Mouse (Mus musculus) hindbrain, embryonic 15.5 days (tissue): Measurements from ENCODE around the gene Scand1. TPM values are rescaled to one million over a fixed set of nuclear protein-coding genes. Genes with fewer than 3 reads are reported as not detected.

Experiments used
- ATAC-seq: fragments of 200-750 bp; cut with Nextera tagmentation; 2 replicates; pipeline ENCODE4 v1.8.0; 2017; ENCODE audit warnings: low read depth, moderate number of reproducible peaks, moderate TSS enrichment; ENCODE audit not compliant: low FRiP score
- H3K27ac ChIP-seq: fragments of 300-500 bp; sonication (generic); replicated peaks from 2 replicates; pipeline ENCODE4 v1.5.1; 2015; ENCODE audit warnings: mild to moderate bottlenecking, inconsistent platforms
- H3K27me3 ChIP-seq: fragments of 300-500 bp; sonication (generic); 2 replicates; pipeline ENCODE4 v1.6.1; 2015; ENCODE audit warnings: control low read depth, inconsistent platforms
- H3K36me3 ChIP-seq: fragments of 300-500 bp; sonication (generic); 2 replicates; pipeline ENCODE4 v1.6.1; 2015; ENCODE audit warnings: control low read depth, inconsistent platforms
- H3K4me1 ChIP-seq: fragments of 300-500 bp; sonication (generic); replicated peaks from 2 replicates; pipeline ENCODE4 v1.6.1; 2015; ENCODE audit warnings: control low read depth, inconsistent platforms
- H3K4me2 ChIP-seq: fragments of 300-500 bp; sonication (generic); 2 replicates; pipeline ENCODE4 v1.6.1; 2015; ENCODE audit warnings: moderate library complexity, mild to moderate bottlenecking, inconsistent platforms
- H3K4me3 ChIP-seq: fragments of 300-500 bp; sonication (generic); 2 replicates; pipeline ENCODE4 v1.5.1; 2015; ENCODE audit warnings: mild to moderate bottlenecking, inconsistent platforms
- H3K9ac ChIP-seq: fragments of 300-500 bp; sonication (generic); 2 replicates; pipeline ENCODE4 v1.6.1; 2015; ENCODE audit warnings: inconsistent platforms
- H3K9me3 ChIP-seq: fragments of 300-500 bp; sonication (generic); 2 replicates; pipeline ENCODE4 v1.6.1; 2016; ENCODE audit warnings: control low read depth, inconsistent platforms
- WGBS: fragments of 180-500 bp; shearing (Covaris S2); methylation state at CpG from one replicate; pipeline ENCODE4 v1.1.7; 2015; 5-methylcytosine and 5-hydroxymethylcytosine counted together
- polyA plus RNA-seq: library from polyadenylated mRNA; unstranded; fragments of >200 nt; fragmentation: Nextera tagmentation; extraction: Ambion mirVana; gene quantifications from 2 replicates; pipeline ENCODE4 v1.2.1, GENCODE M21; 2015

Gene Scand1
- polyA plus RNA-seq, 1 experiment from 2014 or later: 108 TPM

GRCm38 (mm10) chr2:156305818-156306217 is 6.7 kb downstream of the Scand1 start:
- WGBS: 88% methylated on average over 2 of the region's 2 CpGs
- Histone ChIP-seq H3K4me3 (no peak overlapping the region), H3K4me1 (no peaks in the 10 kb centered on the region), H3K9me3 (no peaks in the 10 kb centered on the region), H3K36me3 (peaks cover 27% of the 10 kb centered on the region), H3K27ac (no peak overlapping the region), H3K4me2 (no peak overlapping the region), H3K27me3 (no peaks in the 10 kb centered on the region), H3K9ac (no peak overlapping the region)
- ATAC-seq: 0 out of 2 replicates have a peak, but pooled peaks have one; percentile 23

DNA sequence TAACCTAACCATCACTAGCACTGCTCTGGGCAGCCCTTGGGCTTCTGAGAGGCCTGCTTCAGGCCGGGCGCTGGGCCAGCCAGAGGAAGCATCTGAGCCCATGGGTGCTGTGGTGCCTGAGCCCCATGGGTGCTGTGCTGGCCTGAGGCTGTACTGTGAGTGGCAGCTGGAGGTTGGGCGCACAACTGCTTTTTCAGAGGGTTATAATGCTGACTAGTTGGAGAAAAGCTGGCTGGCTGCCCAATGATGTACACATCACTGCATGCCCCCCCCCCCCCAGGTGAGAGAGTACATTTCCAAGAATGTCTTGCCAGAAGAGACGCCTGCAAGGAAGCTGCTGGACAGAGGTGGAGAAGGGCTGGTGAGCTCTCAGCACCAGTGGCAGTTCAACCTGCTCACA is 8.2 kb downstream of the Scand1 start:
- Histone ChIP-seq H3K9me3 (no peaks in the 10 kb centered on the region), H3K36me3 (peaks cover 33% of the 10 kb centered on the region), H3K9ac (no peak overlapping the region), H3K27ac (no peak overlapping the region), H3K4me2 (no peak overlapping the region), H3K4me1 (no peaks in the 10 kb centered on the region), H3K4me3 (no peak overlapping the region), H3K27me3 (no peaks in the 10 kb centered on the region)
- 91% methylated on average over 4 of the region's 4 CpGs for WGBS
- ATAC-seq: no peak

GRCm38 (mm10) chr2:156302063-156302462 is 10.4 kb downstream of the Scand1 start:
- Histone ChIP-seq H3K9me3 (no peaks in the 10 kb centered on the region), H3K27me3 (no peaks in the 10 kb centered on the region), H3K9ac (no peak overlapping the region), H3K4me2 (no peak overlapping the region), H3K27ac (no peak overlapping the region), H3K36me3 (peaks cover 36% of the 10 kb centered on the region), H3K4me1 (no peaks in the 10 kb centered on the region), H3K4me3 (no peak overlapping the region)
- WGBS: 89% methylated on average over 4 of the region's 4 CpGs
- ATAC-seq: no peak

GRCm38 (mm10) chr2:156298458-156298857 is 14.0 kb downstream of the Scand1 start:
- Histone ChIP-seq H3K9ac (no peak overlapping the region), H3K36me3 (peaks cover 35% of the 10 kb centered on the region)
- whole genome bisulfite sequencing: 90% methylated on average over 7 of the region's 7 CpGs

GRCm38 (mm10) chr2:156297653-156298052 is 14.9 kb downstream of the Scand1 start:
- Histone ChIP-seq H3K4me1 (no peaks in the 10 kb centered on the region), H3K9ac (no peak overlapping the region), H3K4me3 (no peak overlapping the region), H3K27me3 (no peaks in the 10 kb centered on the region), H3K27ac (no peak overlapping the region), H3K4me2 (no peak overlapping the region), H3K9me3 (no peaks in the 10 kb centered on the region), H3K36me3 (peaks cover 35% of the 10 kb centered on the region)
- WGBS: 90% methylated on average over 3 of the region's 3 CpGs
- ATAC-seq: no peak

More at GRCm38 (mm10) chr2:156298458-156298857, 14.0 kb downstream of the Scand1 start:
- no peak for ATAC-seq
- H3K27me3 ChIP-seq: no peaks in the 10 kb centered on the region
- no peak overlapping the region for H3K4me3 ChIP-seq
- no peak overlapping the region for H3K27ac ChIP-seq
- no peaks in the 10 kb centered on the region for H3K9me3 ChIP-seq
- H3K4me1 ChIP-seq: no peaks in the 10 kb centered on the region
- no peak overlapping the region for H3K4me2 ChIP-seq

DNA sequence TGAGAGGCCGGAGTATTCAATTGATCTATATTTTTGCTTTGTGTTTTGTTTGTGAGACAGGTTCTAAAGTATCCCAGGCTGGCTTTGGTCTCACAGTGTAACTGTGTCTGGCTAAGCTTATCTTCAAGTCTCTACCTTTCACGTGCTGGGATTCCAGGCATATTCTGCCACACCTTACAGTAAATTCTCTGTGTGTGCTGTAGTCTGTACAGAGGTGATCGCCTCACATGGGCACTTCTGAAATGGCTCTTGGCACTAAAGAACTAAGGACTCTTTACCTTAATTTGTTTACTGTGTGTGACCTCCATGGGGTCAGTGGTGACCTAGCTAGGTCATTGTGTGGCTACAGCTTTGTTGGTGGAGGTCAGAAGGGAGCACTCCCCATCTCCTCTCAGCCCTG is 16.3 kb downstream of the Scand1 start:
- no peak overlapping the region for H3K4me2 ChIP-seq
- no peak overlapping the region for H3K27ac ChIP-seq
- no peaks in the 10 kb centered on the region for H3K27me3 ChIP-seq
- no peak overlapping the region for H3K4me3 ChIP-seq
- H3K9ac ChIP-seq: no peak overlapping the region
- peaks cover 37% of the 10 kb centered on the region for H3K36me3 ChIP-seq
- no peaks in the 10 kb centered on the region for H3K9me3 ChIP-seq
- no peak for ATAC-seq
- 99% methylated on average over 3 of the region's 3 CpGs for WGBS
- no peaks in the 10 kb centered on the region for H3K4me1 ChIP-seq

DNA sequence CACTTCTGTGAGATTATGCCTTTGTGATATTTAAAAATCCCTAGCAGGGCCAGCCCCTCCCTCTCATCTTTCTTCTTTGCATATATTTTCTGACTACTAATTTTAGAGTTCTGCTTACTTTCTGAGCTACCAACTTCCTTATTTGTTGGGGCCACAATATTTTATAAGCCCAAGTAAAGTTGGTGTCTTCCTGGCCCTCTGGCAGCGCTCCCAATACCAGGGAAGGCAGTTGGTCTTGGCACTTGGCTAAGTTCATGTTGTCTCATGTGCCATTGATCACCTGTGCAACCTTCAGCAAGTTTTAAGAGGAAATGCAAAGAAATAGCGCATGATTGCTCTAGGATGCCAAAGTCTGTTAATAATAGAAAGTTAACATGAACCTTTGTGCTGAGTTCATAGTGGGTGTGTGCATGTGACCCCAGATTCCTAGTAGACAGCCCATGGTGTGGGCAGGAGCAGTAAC is 16.9 kb downstream of the Scand1 start:
- Histone ChIP-seq H3K4me2 (no peak overlapping the region), H3K36me3 (peaks cover 34% of the 10 kb centered on the region), H3K9me3 (no peaks in the 10 kb centered on the region), H3K9ac (no peak overlapping the region), H3K27me3 (no peaks in the 10 kb centered on the region), H3K27ac (no peak overlapping the region), H3K4me3 (no peak overlapping the region), H3K4me1 (no peaks in the 10 kb centered on the region)
- 99% methylated on average over 2 of the region's 2 CpGs for WGBS
- no peak for ATAC-seq

DNA sequence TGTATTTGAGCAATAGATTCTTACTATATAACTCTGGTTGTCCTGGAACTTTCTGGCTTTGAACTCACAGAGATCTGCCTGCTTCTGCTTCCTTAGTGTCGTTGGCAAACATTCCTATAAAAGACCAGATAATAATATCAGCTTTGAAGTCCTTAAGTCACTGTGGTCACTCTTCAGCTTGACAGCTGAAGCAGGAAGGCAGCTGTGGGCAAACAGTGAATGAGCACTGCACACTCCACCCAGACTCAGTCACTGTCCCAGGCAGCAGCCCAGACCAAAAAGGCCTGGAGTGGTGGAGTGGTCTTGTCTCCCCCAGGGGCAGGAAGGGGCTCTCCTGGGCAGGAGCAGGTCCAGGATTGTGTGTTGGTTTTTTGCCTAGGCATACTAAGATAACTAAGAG is 20.5 kb downstream of the Scand1 start:
- Histone ChIP-seq H3K36me3 (peaks cover 29% of the 10 kb centered on the region), H3K27ac (no peak overlapping the region), H3K4me2 (no peak overlapping the region), H3K4me1 (no peaks in the 10 kb centered on the region), H3K4me3 (no peak overlapping the region), H3K9me3 (no peaks in the 10 kb centered on the region), H3K27me3 (no peaks in the 10 kb centered on the region), H3K9ac (no peak overlapping the region)
- 89% methylated on average over 1 of the region's 1 CpGs for WGBS
- ATAC-seq: no peak

GRCm38 (mm10) chr2:156289552-156290160 is 22.8 kb downstream of the Scand1 start:
- no peaks in the 10 kb centered on the region for H3K9me3 ChIP-seq
- no peaks in the 10 kb centered on the region for H3K4me1 ChIP-seq
- H3K27ac ChIP-seq: no peak overlapping the region
- H3K36me3 ChIP-seq: peaks cover 27% of the 10 kb centered on the region
- no peak overlapping the region for H3K4me2 ChIP-seq
- ATAC-seq: no peak
- H3K27me3 ChIP-seq: no peaks in the 10 kb centered on the region
- H3K4me3 ChIP-seq: no peak overlapping the region
- WGBS: 83% methylated on average over 2 of the region's 2 CpGs
- H3K9ac ChIP-seq: no peak overlapping the region

DNA sequence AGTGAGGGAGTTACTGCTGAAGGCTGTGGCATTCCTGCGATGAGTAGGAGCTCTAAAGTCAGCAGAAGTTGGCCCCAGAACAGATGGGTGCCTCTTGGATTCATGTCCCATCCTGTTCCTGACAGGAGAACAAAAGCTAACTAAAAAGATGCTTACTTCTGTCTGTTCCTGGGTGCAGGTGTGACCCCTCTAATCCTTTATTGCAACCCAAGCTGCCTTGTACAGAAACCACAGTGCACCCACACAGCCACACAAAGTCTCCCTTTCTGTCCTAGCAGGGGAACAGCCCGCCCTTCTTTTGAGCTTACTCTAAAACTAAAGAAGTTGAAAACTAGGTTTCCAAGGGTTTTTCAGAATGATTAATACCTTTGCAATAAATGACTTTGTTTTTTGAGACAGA is 24.3 kb downstream of the Scand1 start:
- H3K9me3 ChIP-seq: no peaks in the 10 kb centered on the region
- H3K36me3 ChIP-seq: peaks cover 21% of the 10 kb centered on the region
- H3K4me1 ChIP-seq: no peaks in the 10 kb centered on the region
- H3K4me2 ChIP-seq: no peak overlapping the region
- no peak for ATAC-seq
- H3K9ac ChIP-seq: no peak overlapping the region
- H3K4me3 ChIP-seq: no peak overlapping the region
- WGBS: 85% methylated on average over 2 of the region's 2 CpGs
- no peaks in the 10 kb centered on the region for H3K27me3 ChIP-seq
- no peak overlapping the region for H3K27ac ChIP-seq

DNA sequence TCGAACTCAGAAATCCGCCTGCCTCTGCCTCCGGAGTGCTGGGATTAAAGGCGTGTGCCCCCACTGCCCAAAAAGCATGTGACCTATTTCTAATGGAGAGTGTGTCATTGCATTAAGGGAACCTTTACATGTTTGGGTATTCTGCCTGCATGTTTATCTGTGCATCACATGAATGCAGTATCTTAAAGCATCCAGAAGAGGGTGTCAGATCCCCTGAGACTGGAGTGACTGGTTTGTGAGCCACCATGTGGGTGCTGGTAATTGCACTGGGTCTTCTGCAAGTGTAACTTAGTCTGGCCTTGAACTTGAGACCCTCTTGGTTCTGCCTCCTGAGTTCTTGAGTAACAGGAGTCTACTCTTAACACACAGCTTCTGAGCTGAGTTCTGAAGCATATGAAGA is 25.8 kb downstream of the Scand1 start:
- no peaks in the 10 kb centered on the region for H3K9me3 ChIP-seq
- no peaks in the 10 kb centered on the region for H3K4me1 ChIP-seq
- H3K27me3 ChIP-seq: no peaks in the 10 kb centered on the region
- WGBS: 94% methylated on average over 4 of the region's 4 CpGs
- no peak for ATAC-seq
- H3K4me2 ChIP-seq: no peak overlapping the region
- no peak overlapping the region for H3K27ac ChIP-seq
- peaks cover 19% of the 10 kb centered on the region; the same call in 1 of the 2 replicates for H3K36me3 ChIP-seq
- no peak overlapping the region for H3K9ac ChIP-seq
- H3K4me3 ChIP-seq: no peak overlapping the region

DNA sequence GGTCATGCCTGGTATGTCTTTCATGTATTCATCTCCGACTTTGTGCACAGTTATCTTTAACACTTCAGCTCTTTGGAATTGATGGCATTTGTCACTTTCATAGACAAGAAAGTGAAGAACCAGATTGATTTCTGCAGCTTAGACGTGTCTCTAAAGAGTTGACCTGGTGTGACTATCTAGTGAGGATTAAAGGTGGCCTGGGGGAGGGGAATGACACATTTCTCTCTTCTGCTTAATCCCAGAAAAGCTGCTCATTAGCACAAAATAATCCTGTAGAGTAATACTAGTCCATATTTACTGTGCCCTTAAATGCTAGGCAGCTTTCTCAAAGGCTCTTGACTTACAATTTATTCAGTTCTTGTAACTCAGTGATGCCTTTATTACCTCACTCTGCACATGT is 27.3 kb downstream of the Scand1 start:
- no peak for ATAC-seq
- H3K36me3 ChIP-seq: peaks cover 13% of the 10 kb centered on the region; the same call in 1 of the 2 replicates
- no peaks in the 10 kb centered on the region for H3K4me1 ChIP-seq
- WGBS: 90% methylated on average over 2 of the region's 2 CpGs
- H3K4me3 ChIP-seq: no peak overlapping the region
- no peak overlapping the region for H3K4me2 ChIP-seq
- no peaks in the 10 kb centered on the region for H3K9me3 ChIP-seq
- no peak overlapping the region for H3K27ac ChIP-seq
- no peaks in the 10 kb centered on the region for H3K27me3 ChIP-seq
- H3K9ac ChIP-seq: no peak overlapping the region

- ATAC-seq: no peak
- H3K4me2 ChIP-seq: no peak overlapping the region
- H3K27ac ChIP-seq: no peak overlapping the region
- WGBS: 81% methylated on average over 4 of the region's 4 CpGs
- H3K27me3 ChIP-seq: no peaks in the 10 kb centered on the region
- no peak overlapping the region for H3K4me3 ChIP-seq
- no peaks in the 10 kb centered on the region for H3K4me1 ChIP-seq
- H3K9me3 ChIP-seq: no peaks in the 10 kb centered on the region
- H3K36me3 ChIP-seq: peaks cover 7% of the 10 kb centered on the region; the same call in 1 of the 2 replicates
- no peak overlapping the region for H3K9ac ChIP-seq
These were observed 31.3 kb downstream of the Scand1 start for GRCm38 (mm10) chr2:156281227-156281626.
